Mouse (Mus musculus) mesoderm, embryonic 11.5 days (tissue): ENCODE measurements at regions not wholly inside any gene's neighbourhood (a gene's known extent, or its start where the extent isn't known, plus 50 kb on each side); places are given as distances from the start of the nearest gene placed in this dataset.

Source experiments
- DNase-seq: peaks from one replicate; pipeline ENCODE4 v3.0.0-alpha.2; 2012; ENCODE audit warnings: low read depth, low spot score

GRCm38 (mm10) chr10:53852091-53852490 is 101.2 kb upstream of the Fam184a start:
- DNase-seq: no peak

- no peak for DNase-seq
These were observed 99.6 kb upstream of the Fam184a start for GRCm38 (mm10) chr10:53850568-53850967.

- no peak for DNase-seq
These were observed 62.3 kb upstream of the Fam184a start for GRCm38 (mm10) chr10:53813244-53813620.

GRCm38 (mm10) chr10:53812597-53813243 is 61.8 kb upstream of the Fam184a start:
- peak; percentile 51 for DNase-seq

- DNase-seq: no peak
These were observed 61.1 kb upstream of the Fam184a start for GRCm38 (mm10) chr10:53811904-53812596.

GRCm38 (mm10) chr10:53806697-53807096 is 55.8 kb upstream of the Fam184a start:
- no peak for DNase-seq

- no peak for DNase-seq
These were observed 50.2 kb upstream of the Fam184a start for GRCm38 (mm10) chr10:53801048-53801641.
